In genomic region chr1:162891980-162892451, GRCm38 (mm10) we compare ENCODE assay signal across 12 mouse cellular contexts. TPM values are rescaled to one million over a fixed set of nuclear protein-coding genes. Genes with fewer than 3 reads are reported as not detected.
DNase-seq lines count a peak whose midpoint lies in the region; ATAC-seq and TF ChIP-seq lines count a peak whose summit lies in the region.
"Had no signal": no experiment of that assay in that cellular context is flagged by ENCODE, and none has a peak within 500 bp of the region (broad histone marks: within the 10 kb centered on the region; RNA-seq: fewer than 3 reads in every experiment).

No protein-coding gene starts in this region.

- no peak for TF ChIP-seq CTCF in kidney, postnatal 0 days (IDR thresholded peaks at IDR 0.05; ENCODE audit: low read depth)

- H3K4me1 ChIP-seq in kidney, postnatal 0 days (replicated peaks; ENCODE audit: insufficient read depth, low read length), result no peaks in the 10 kb centered on the region
- 0 out of 2 replicates have a peak, but pooled peaks cover 2% of the 10 kb centered on the region for H3K4me1 ChIP-seq in kidney, embryonic 16.5 days (ENCODE audit: insufficient read depth, low read length)
- no peaks in the 10 kb centered on the region for H3K4me1 ChIP-seq in liver, embryonic 16.5 days (ENCODE audit: control insufficient read depth, low read depth, low read length)
- H3K4me1 ChIP-seq in stomach, embryonic 15.5 days, result no peaks in the 10 kb centered on the region
- H3K4me1 ChIP-seq: midbrain, embryonic 10.5 days; neural tube, embryonic 13.5 days had no signal

- H3K4me3 ChIP-seq in kidney, postnatal 0 days (replicated peaks; ENCODE audit: low read depth, low read length), result no peak overlapping the region
- H3K4me3 ChIP-seq in kidney, embryonic 16.5 days (ENCODE audit: low read length), result no peak overlapping the region
- H3K4me3 ChIP-seq in liver, embryonic 16.5 days (ENCODE audit: low read depth, low read length), result no peak overlapping the region
- H3K4me3 ChIP-seq in stomach, embryonic 15.5 days (replicated peaks), result no peak overlapping the region
- H3K4me3 ChIP-seq: midbrain, embryonic 10.5 days; neural tube, embryonic 13.5 days had no signal

- no peaks in the 10 kb centered on the region for H3K27me3 ChIP-seq in kidney, postnatal 0 days (ENCODE audit: insufficient read depth, low read length)
- no peaks in the 10 kb centered on the region for H3K27me3 ChIP-seq in kidney, embryonic 16.5 days (ENCODE audit: insufficient read depth, low read length)
- no peaks in the 10 kb centered on the region for H3K27me3 ChIP-seq in liver, embryonic 16.5 days (ENCODE audit: control insufficient read depth, insufficient read depth, low read depth, low read length)
- H3K27me3 ChIP-seq in stomach, embryonic 15.5 days (replicated peaks), result no peaks in the 10 kb centered on the region
- H3K27me3 ChIP-seq: neural tube, embryonic 13.5 days had no signal

- WGBS in kidney, postnatal 0 days, result 59% methylated on average over 6 of the region's 6 CpGs
- 71% methylated on average over 6 of the region's 6 CpGs for WGBS in kidney, embryonic 16.5 days
- WGBS in liver, embryonic 16.5 days (ENCODE audit: insufficient replicate concordance), result 23% methylated on average over 6 of the region's 6 CpGs
- 20% methylated on average over 6 of the region's 6 CpGs for WGBS in stomach, embryonic 15.5 days

- 0 out of 2 replicates have a peak overlapping the region, but pooled peaks have one; percentile 42 for H3K27ac ChIP-seq in kidney, postnatal 0 days
- no peak overlapping the region for H3K27ac ChIP-seq in kidney, embryonic 16.5 days (ENCODE audit: low read length)
- peak overlapping the region; percentile 60 for H3K27ac ChIP-seq in liver, embryonic 16.5 days (ENCODE audit: low read length)
- no peak overlapping the region for H3K27ac ChIP-seq in stomach, embryonic 15.5 days
- H3K27ac ChIP-seq: midbrain, embryonic 10.5 days; neural tube, embryonic 13.5 days had no signal

- no peaks in the 10 kb centered on the region for H3K36me3 ChIP-seq in kidney, postnatal 0 days (ENCODE audit: insufficient read depth, low read length)
- no peaks in the 10 kb centered on the region for H3K36me3 ChIP-seq in kidney, embryonic 16.5 days (ENCODE audit: insufficient read depth, low read length)
- H3K36me3 ChIP-seq in liver, embryonic 16.5 days (ENCODE audit: control insufficient read depth, insufficient read depth), result no peaks in the 10 kb centered on the region
- no peaks in the 10 kb centered on the region for H3K36me3 ChIP-seq in stomach, embryonic 15.5 days
- H3K36me3 ChIP-seq: midbrain, embryonic 10.5 days; neural tube, embryonic 13.5 days had no signal

- no peak overlapping the region for H3K9ac ChIP-seq in kidney, postnatal 0 days (ENCODE audit: low read depth, low read length)
- H3K9ac ChIP-seq in kidney, embryonic 16.5 days (replicated peaks; ENCODE audit: low read length), result no peak overlapping the region
- H3K9ac ChIP-seq in liver, embryonic 16.5 days (ENCODE audit: low read depth, low read length), result no peak overlapping the region
- no peak overlapping the region for H3K9ac ChIP-seq in stomach, embryonic 15.5 days
- H3K9ac ChIP-seq: neural tube, embryonic 13.5 days had no signal

- H3K4me2 ChIP-seq in kidney, postnatal 0 days (ENCODE audit: low read length), result no peak overlapping the region
- H3K4me2 ChIP-seq in kidney, embryonic 16.5 days (replicated peaks; ENCODE audit: low read depth, low read length), result no peak overlapping the region
- H3K4me2 ChIP-seq in liver, embryonic 16.5 days (ENCODE audit: low read depth, low read length), result no peak overlapping the region
- no peak overlapping the region for H3K4me2 ChIP-seq in stomach, embryonic 15.5 days
- H3K4me2 ChIP-seq: neural tube, embryonic 13.5 days had no signal

- H3K9me3 ChIP-seq in kidney, postnatal 0 days (replicated peaks; ENCODE audit: low read length), result no peaks in the 10 kb centered on the region
- H3K9me3 ChIP-seq in kidney, embryonic 16.5 days (ENCODE audit: low read length), result no peaks in the 10 kb centered on the region
- no peaks in the 10 kb centered on the region for H3K9me3 ChIP-seq in liver, embryonic 16.5 days (replicated peaks; ENCODE audit: control insufficient read depth, low read length)
- H3K9me3 ChIP-seq in stomach, embryonic 15.5 days, result no peaks in the 10 kb centered on the region
- H3K9me3 ChIP-seq: neural tube, embryonic 13.5 days had no signal

- ATAC-seq in kidney, postnatal 0 days (replicated peaks; ENCODE audit: low FRiP score, low read depth), result no peak; the same call in 1 of the 2 replicates
- no peak for ATAC-seq in kidney, embryonic 16.5 days (ENCODE audit: low FRiP score, low TSS enrichment)
- ATAC-seq in liver, embryonic 16.5 days (ENCODE audit: low read depth), result peak; percentile 85
- peak; percentile 65; the same call in 1 of the 2 replicates for ATAC-seq in stomach, embryonic 15.5 days (ENCODE audit: insufficient read depth, low FRiP score, low read depth)
- ATAC-seq: forebrain, embryonic 16.5 days had no signal

- DNase-seq in kidney, postnatal 0 days (ENCODE audit: low spot score), result no peak
- peak; percentile 83 for DNase-seq in fibroblast of lung, adult 2 months (ENCODE audit: low read depth)
- no peak for DNase-seq in cerebellum, postnatal 4 days (ENCODE audit: low spot score in 2 of 2)
- no peak for DNase-seq in layer of hippocampus, adult 18-20 months (ENCODE audit: low spot score in 2 of 2)
- DNase-seq: heart, postnatal 4 days had no signal

RNA-seq across cellular contexts. Expression of gene Fmo2, which starts 6.5 kb away (rescaled TPM):
- polyA plus RNA-seq in kidney, postnatal 0 days (2015; fragmentation: Nextera tagmentation; extraction: Ambion mirVana), result 30.3 and 31.8 TPM in 2 replicates
- polyA plus RNA-seq in kidney, embryonic 16.5 days (2015; fragmentation: Nextera tagmentation; extraction: Ambion mirVana), result 6.5 and 9.3 TPM in 2 replicates
- 0.21 and 0.32 TPM in 2 replicates for polyA plus RNA-seq in liver, embryonic 16.5 days (2015; fragmentation: Nextera tagmentation; extraction: Ambion mirVana)
- 5.9 and 7.4 TPM in 2 replicates for polyA plus RNA-seq in stomach, embryonic 15.5 days (2015; fragmentation: Nextera tagmentation; extraction: Ambion mirVana)
- total RNA-seq in layer of hippocampus, adult 18-20 months (2021), result 1 to 10 TPM; 3.2 to 5.5 TPM
- polyA plus RNA-seq: forebrain, embryonic 16.5 days had no signal

RNA-seq across cellular contexts. Expression of gene Fmo1, which starts 25.6 kb away (rescaled TPM):
- 82.2 and 82.5 TPM in 2 replicates for polyA plus RNA-seq in kidney, postnatal 0 days (2015; fragmentation: Nextera tagmentation; extraction: Ambion mirVana)
- 62.7 and 65.9 TPM in 2 replicates for polyA plus RNA-seq in kidney, embryonic 16.5 days (2015; fragmentation: Nextera tagmentation; extraction: Ambion mirVana)
- polyA plus RNA-seq in liver, embryonic 16.5 days (2015; fragmentation: Nextera tagmentation; extraction: Ambion mirVana), result 32.4 and 39.5 TPM in 2 replicates
- 13.6 and 16.4 TPM in 2 replicates for polyA plus RNA-seq in stomach, embryonic 15.5 days (2015; fragmentation: Nextera tagmentation; extraction: Ambion mirVana)
- total RNA-seq in layer of hippocampus, adult 18-20 months (2021), result 1 to 10 TPM; 7.3 to 8.6 TPM

RNA-seq across cellular contexts. Expression of gene Fmo6, which starts 45.3 kb away (rescaled TPM):
- polyA plus RNA-seq in kidney, postnatal 0 days (2015; fragmentation: Nextera tagmentation; extraction: Ambion mirVana), result 0.15 TPM in 1 of 2 replicates, not detected in the other
- 0.20 and 0.21 TPM in 2 replicates for polyA plus RNA-seq in kidney, embryonic 16.5 days (2015; fragmentation: Nextera tagmentation; extraction: Ambion mirVana)
- not detected in 2 replicates for polyA plus RNA-seq in liver, embryonic 16.5 days (2015; fragmentation: Nextera tagmentation; extraction: Ambion mirVana)
- 0.10 TPM in 1 of 2 replicates, not detected in the other for polyA plus RNA-seq in stomach, embryonic 15.5 days (2015; fragmentation: Nextera tagmentation; extraction: Ambion mirVana)
- not detected for total RNA-seq in layer of hippocampus, adult 18-20 months (2021)
- total RNA-seq: heart, postnatal 4 days; layer of hippocampus, postnatal 10 days had no signal
- polyA plus RNA-seq: forebrain, embryonic 16.5 days; midbrain, embryonic 10.5 days; neural tube, embryonic 13.5 days had no signal

Comparison
In these comparisons a context has a peak if more than half of its experiments do, and no peak if none do; other contexts are left out.
1. H3K27ac ChIP-seq: peak in kidney, postnatal 0 days (single experiment) and liver, embryonic 16.5 days (single experiment); none in kidney, embryonic 16.5 days (single experiment) and stomach, embryonic 15.5 days (single experiment).
2. ATAC-seq: peak in liver, embryonic 16.5 days (single experiment) and stomach, embryonic 15.5 days (single experiment); none in kidney, postnatal 0 days (single experiment) and kidney, embryonic 16.5 days (single experiment).